Mouse (Mus musculus): ENCODE results near the gene Gsk3b.

- TF ChIP-seq CTCF (conservative IDR thresholded peaks at IDR 0.05 in 1 of 2, IDR thresholded peaks at IDR 0.05 in 1 of 2; ENCODE audit: low read depth in 2 of 2, low read length in 2 of 2), result no peak
- TF ChIP-seq KAT2A (IDR thresholded peaks at IDR 0.05; ENCODE audit: insufficient replicate concordance, low read length), result no peak
- TF ChIP-seq ZMIZ1 (IDR thresholded peaks at IDR 0.05; ENCODE audit: low read depth, low read length), result no peak
- TF ChIP-seq NELFE (IDR thresholded peaks at IDR 0.05; ENCODE audit: low read depth, low read length), result no peak; the same call in 1 of the 2 replicates
- no peak for TF ChIP-seq ZKSCAN1 (IDR thresholded peaks at IDR 0.05; ENCODE audit: borderline replicate concordance, low read depth, low read length)
- no peak; the same call in 1 of the 2 replicates for TF ChIP-seq POLR2A (IDR thresholded peaks at IDR 0.05; ENCODE audit: low read depth, low read length)
- TF ChIP-seq MEF2A (IDR thresholded peaks at IDR 0.05; ENCODE audit: borderline replicate concordance, low read depth, low read length), result no peak
- TF ChIP-seq CHD2 (IDR thresholded peaks at IDR 0.05; ENCODE audit: low read length), result peak; percentile 48; the same call in 1 of the 2 replicates
- no peak for TF ChIP-seq MYC (IDR thresholded peaks at IDR 0.05; ENCODE audit: low read depth, low read length)
- TF ChIP-seq RAD21 (IDR thresholded peaks at IDR 0.05; ENCODE audit: low read depth, low read length), result no peak
- no peak for TF ChIP-seq NRF1 (IDR thresholded peaks at IDR 0.05; ENCODE audit: low read depth, low read length)
Observed at GRCm38 (mm10) chr16:38090341-38091005, 1.7 kb downstream of the Gsk3b start.
